8 mouse cellular contexts compared by ENCODE assay signal in genomic region chr3:30510105-30510504, GRCm38 (mm10). TPM values are rescaled to one million over a fixed set of nuclear protein-coding genes. Genes with fewer than 3 reads are reported as not detected.
DNase-seq lines count a peak whose midpoint lies in the region; ATAC-seq and TF ChIP-seq lines count a peak whose summit lies in the region.

No protein-coding gene starts in this region.

- H3K4me2 ChIP-seq in kidney, embryonic 14.5 days (replicated peaks; ENCODE audit: low read depth, low read length), result peak overlapping the region; percentile 90
- peak overlapping the region; percentile 86 for H3K4me2 ChIP-seq in midbrain, embryonic 15.5 days

- peaks cover 4% of the 10 kb centered on the region; the same call in 1 of the 2 replicates for H3K4me1 ChIP-seq in embryonic fibroblast, embryonic 13.5 days (ENCODE audit: control insufficient read depth, insufficient read depth, low read length)
- peaks cover 31% of the 10 kb centered on the region; the same call in 1 of the 2 replicates for H3K4me1 ChIP-seq in kidney, embryonic 14.5 days (ENCODE audit: control insufficient read depth, insufficient read depth, low read length)
- H3K4me1 ChIP-seq in midbrain, embryonic 15.5 days, result peaks cover 54% of the 10 kb centered on the region

- no peak for TF ChIP-seq CTCF in embryonic fibroblast, embryonic 13.5 days (IDR thresholded peaks at IDR 0.05; ENCODE audit: borderline replicate concordance, insufficient read depth, low read length)

- H3K36me3 ChIP-seq in kidney, embryonic 14.5 days (ENCODE audit: control insufficient read depth, insufficient read depth, low read length), result no peaks in the 10 kb centered on the region
- H3K36me3 ChIP-seq in midbrain, embryonic 15.5 days (replicated peaks), result no peaks in the 10 kb centered on the region

- DNase-seq in adrenal gland, adult 2 months, result peak; percentile 4
- no peak for DNase-seq in adrenal gland, postnatal 10 days
- no peak for DNase-seq in ovary, adult 18-20 months (ENCODE audit: low spot score)
- no peak for DNase-seq in urinary bladder, postnatal 10 days (ENCODE audit: low spot score)
- DNase-seq in cerebellum, postnatal 4 days (ENCODE audit: low spot score in 2 of 2), result no peak

- H3K27me3 ChIP-seq in kidney, embryonic 14.5 days (ENCODE audit: control insufficient read depth, insufficient read depth, low read length), result peaks cover 18% of the 10 kb centered on the region
- H3K27me3 ChIP-seq in midbrain, embryonic 15.5 days (replicated peaks), result peaks cover 48% of the 10 kb centered on the region

- peak overlapping the region; percentile 66 for H3K4me3 ChIP-seq in embryonic fibroblast, embryonic 13.5 days (ENCODE audit: insufficient read depth, low read length)
- H3K4me3 ChIP-seq in kidney, embryonic 14.5 days (ENCODE audit: low read length), result peak overlapping the region; percentile 67
- 0 out of 2 replicates have a peak overlapping the region, but pooled peaks have one; percentile 43 for H3K4me3 ChIP-seq in midbrain, embryonic 15.5 days

- no peak for ATAC-seq in kidney, embryonic 14.5 days (ENCODE audit: low FRiP score, low TSS enrichment)
- ATAC-seq in midbrain, embryonic 15.5 days (replicated peaks), result no peak

- H3K9me3 ChIP-seq in kidney, embryonic 14.5 days (ENCODE audit: control insufficient read depth, low read length), result no peaks in the 10 kb centered on the region
- H3K9me3 ChIP-seq in midbrain, embryonic 15.5 days, result no peaks in the 10 kb centered on the region

- 0 out of 2 replicates have a peak, but pooled peaks have one; percentile 13 for TF ChIP-seq POLR2A in embryonic fibroblast, embryonic 13.5 days (IDR thresholded peaks at IDR 0.05; ENCODE audit: low read depth, low read length)

- peak overlapping the region; percentile 84; the same call in 1 of the 2 replicates for H3K9ac ChIP-seq in kidney, embryonic 14.5 days (ENCODE audit: low read depth, low read length)
- no peak overlapping the region for H3K9ac ChIP-seq in midbrain, embryonic 15.5 days

- peak overlapping the region; percentile 66 for H3K27ac ChIP-seq in embryonic fibroblast, embryonic 13.5 days (ENCODE audit: insufficient read depth, low read length)
- peak overlapping the region; percentile 94; the same call in 1 of the 2 replicates for H3K27ac ChIP-seq in kidney, embryonic 14.5 days (ENCODE audit: low read depth, low read length)
- no peak overlapping the region for H3K27ac ChIP-seq in midbrain, embryonic 15.5 days

- WGBS in kidney, embryonic 14.5 days, result under 1% methylated on average over 16 of the region's 16 CpGs
- WGBS in midbrain, embryonic 15.5 days, result under 1% methylated on average over 16 of the region's 16 CpGs

RNA-seq across cellular contexts. Expression of gene Mecom, which starts 37.7 kb away (rescaled TPM):
- 10 to 100 TPM in 1 of 2 experiments, 1 to 10 TPM in 1; 4.4 to 10.7 TPM for total RNA-seq in adrenal gland, adult 2 months (2021)
- 0.52 and 0.55 TPM in 2 replicates for polyA plus RNA-seq in adrenal gland, adult 2 months (2012; rRNA removed)
- total RNA-seq in adrenal gland, postnatal 10 days (2021), result 10 to 100 TPM; 14.9 to 20.3 TPM
- 59.6 and 74.4 TPM in 2 replicates for polyA plus RNA-seq in embryonic fibroblast, embryonic 13.5 days (2011; ENCODE audit: insufficient read length, low read depth, missing spikeins)
- polyA plus RNA-seq in kidney, embryonic 14.5 days (2014; fragmentation: Nextera tagmentation; extraction: Ambion mirVana), result 50.8 and 89.3 TPM in 2 replicates
- 4.4 and 5.2 TPM in 2 replicates for polyA plus RNA-seq in midbrain, embryonic 15.5 days (2015; fragmentation: Nextera tagmentation; extraction: Ambion mirVana)
